9 mouse cellular contexts compared by ENCODE assay signal in the genomic region with DNA sequence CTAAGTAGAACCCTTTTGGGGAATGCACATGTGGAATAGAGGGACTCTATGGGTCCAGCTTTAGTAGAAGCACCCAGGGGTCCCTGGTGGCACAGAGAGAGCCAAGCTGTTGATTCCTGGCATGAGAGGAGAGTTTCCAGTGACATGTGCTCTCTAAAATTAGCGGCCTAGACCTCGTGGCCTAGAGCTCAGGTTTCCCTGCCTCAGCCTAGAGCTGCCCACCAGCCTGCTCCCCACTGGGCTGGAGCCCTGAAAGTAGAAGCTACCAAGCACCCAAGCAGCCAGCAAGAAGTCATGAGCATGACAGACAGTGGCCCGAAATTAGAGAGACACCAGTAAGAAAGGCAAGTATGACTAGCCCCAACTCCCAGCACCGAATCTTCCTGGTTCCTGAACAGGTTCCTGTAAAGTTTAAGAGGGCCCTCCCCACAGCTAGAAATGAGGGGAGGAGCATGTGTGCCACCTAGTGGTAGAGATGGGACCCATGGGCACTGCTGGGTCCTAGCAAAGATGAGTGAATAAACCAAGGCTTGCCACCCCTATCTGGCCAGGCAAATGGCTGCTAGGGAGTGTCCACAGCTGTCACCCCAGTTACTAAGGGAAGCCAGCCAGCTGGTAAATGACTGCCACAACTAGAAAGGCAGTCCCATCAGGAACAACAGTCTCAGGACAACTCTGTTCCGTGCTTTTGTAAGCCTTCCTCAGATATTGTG. TPM values are rescaled to one million over a fixed set of nuclear protein-coding genes. Genes with fewer than 3 reads are reported as not detected.
DNase-seq lines count a peak whose midpoint lies in the region; ATAC-seq and TF ChIP-seq lines count a peak whose summit lies in the region.
"Had no signal": no experiment of that assay in that cellular context is flagged by ENCODE, and none has a peak within 500 bp of the region (broad histone marks: within the 10 kb centered on the region; RNA-seq: fewer than 3 reads in every experiment).

No protein-coding gene starts in this region.

- H3K4me2 ChIP-seq in heart, embryonic 12.5 days = no peak overlapping the region
- H3K4me2 ChIP-seq in lung, postnatal 0 days (replicated peaks; ENCODE audit: low read depth, low read length) = no peak overlapping the region
- H3K4me2 ChIP-seq: limb, embryonic 12.5 days had no signal

- peaks cover 33% of the 10 kb centered on the region for H3K36me3 ChIP-seq in heart, embryonic 12.5 days
- no peaks in the 10 kb centered on the region for H3K36me3 ChIP-seq in lung, postnatal 0 days (ENCODE audit: insufficient read depth, low read length)

- TF ChIP-seq CTCF in cerebellum, adult 2 months (IDR thresholded peaks at IDR 0.05; ENCODE audit: borderline replicate concordance, insufficient read depth, low read depth, low read length) = peak; percentile 76
- TF ChIP-seq CTCF in lung, postnatal 0 days (IDR thresholded peaks at IDR 0.05) = peak; percentile 78

- no peak for TF ChIP-seq POLR2A in cerebellum, adult 2 months (IDR thresholded peaks at IDR 0.05; ENCODE audit: borderline replicate concordance, insufficient read depth, low read length)

- H3K9me3 ChIP-seq in heart, embryonic 12.5 days (replicated peaks) = no peaks in the 10 kb centered on the region
- no peaks in the 10 kb centered on the region for H3K9me3 ChIP-seq in lung, postnatal 0 days (ENCODE audit: low read length)
- H3K9me3 ChIP-seq: limb, embryonic 12.5 days had no signal

- 58% methylated on average over 5 of the region's 5 CpGs for WGBS in heart, embryonic 12.5 days
- 25% methylated on average over 5 of the region's 5 CpGs for WGBS in cerebellum, adult 2 months
- 67% methylated on average over 5 of the region's 5 CpGs for WGBS in lung, postnatal 0 days

- H3K27ac ChIP-seq in heart, embryonic 12.5 days (ENCODE audit: poor library complexity, severe bottlenecking) = no peak overlapping the region
- H3K27ac ChIP-seq in cerebellum, adult 2 months (ENCODE audit: insufficient read depth, low read length) = no peak overlapping the region
- H3K27ac ChIP-seq in lung, postnatal 0 days (ENCODE audit: low read length) = no peak overlapping the region
- H3K27ac ChIP-seq: limb, embryonic 12.5 days had no signal

- TF ChIP-seq EP300 in lung, postnatal 0 days (IDR thresholded peaks at IDR 0.05) = no peak

- 0 out of 2 replicates have a peak, but pooled peaks cover 3% of the 10 kb centered on the region for H3K27me3 ChIP-seq in heart, embryonic 12.5 days (replicated peaks)
- no peaks in the 10 kb centered on the region for H3K27me3 ChIP-seq in cerebellum, adult 2 months (ENCODE audit: control insufficient read depth, insufficient read depth, low read length)
- H3K27me3 ChIP-seq in lung, postnatal 0 days (replicated peaks; ENCODE audit: insufficient read depth, low read length) = no peaks in the 10 kb centered on the region

- peak; percentile 94 for DNase-seq in heart, adult 11 months
- peak; percentile 46 for DNase-seq in ES-CJ7 (ENCODE audit: low read depth, low spot score)
- DNase-seq in cerebellum, adult 2 months = peak; percentile 57 to 64
- peak; percentile 41 for DNase-seq in gastrocnemius, postnatal 10 days
- DNase-seq in kidney, adult 8-10 months = peak; percentile 47 to 62
- DNase-seq in lung, postnatal 0 days (ENCODE audit: low spot score) = peak; percentile 69
- DNase-seq in skeletal muscle tissue, adult 2 months (ENCODE audit: low read depth, low spot score) = peak; percentile 75

- ATAC-seq in heart, embryonic 12.5 days (ENCODE audit: insufficient number of reproducible peaks, low FRiP score) = no peak
- ATAC-seq in lung, postnatal 0 days = peak; percentile 85

- H3K9ac ChIP-seq in heart, embryonic 12.5 days = no peak overlapping the region
- H3K9ac ChIP-seq in lung, postnatal 0 days (replicated peaks; ENCODE audit: low read depth) = no peak overlapping the region
- H3K9ac ChIP-seq: limb, embryonic 12.5 days had no signal

- H3K4me1 ChIP-seq in heart, embryonic 12.5 days (replicated peaks) = peaks cover 4% of the 10 kb centered on the region; the same call in 1 of the 2 replicates
- H3K4me1 ChIP-seq in cerebellum, adult 2 months (ENCODE audit: control insufficient read depth, insufficient read depth, low read length) = no peaks in the 10 kb centered on the region; the same call in 1 of the 2 replicates
- no peaks in the 10 kb centered on the region for H3K4me1 ChIP-seq in lung, postnatal 0 days (ENCODE audit: insufficient read depth, low read depth, low read length)
- H3K4me1 ChIP-seq: limb, embryonic 12.5 days had no signal

- no peak overlapping the region for H3K4me3 ChIP-seq in heart, embryonic 12.5 days
- H3K4me3 ChIP-seq in cerebellum, adult 2 months (replicated peaks; ENCODE audit: insufficient read depth, low read depth, low read length) = no peak overlapping the region
- no peak overlapping the region for H3K4me3 ChIP-seq in lung, postnatal 0 days (ENCODE audit: low read depth, low read length)
- H3K4me3 ChIP-seq: limb, embryonic 12.5 days had no signal

RNA-seq across cellular contexts. Expression of gene Slc6a8, which starts 18.1 kb away (rescaled TPM):
- 8.8 and 9.8 TPM in 2 replicates for polyA plus RNA-seq in heart, embryonic 12.5 days (2016; fragmentation: Nextera tagmentation; extraction: Ambion mirVana)
- 165 and 166 TPM in 2 replicates for polyA plus RNA-seq in cerebellum, adult 2 months (2012; rRNA removed)
- total RNA-seq in gastrocnemius, postnatal 10 days (2021) = 10 to 100 TPM; 48.5 to 50.7 TPM
- 7.5 and 7.8 TPM in 2 replicates for polyA plus RNA-seq in lung, postnatal 0 days (2015; fragmentation: Nextera tagmentation; extraction: Ambion mirVana)

RNA-seq across cellular contexts. Expression of gene Bcap31, which starts 24.9 kb away (rescaled TPM):
- 154 and 176 TPM in 2 replicates for polyA plus RNA-seq in heart, embryonic 12.5 days (2016; fragmentation: Nextera tagmentation; extraction: Ambion mirVana)
- polyA plus RNA-seq in cerebellum, adult 2 months (2012; rRNA removed) = 115 and 127 TPM in 2 replicates
- 10 to 100 TPM; 75.2 to 80.4 TPM for total RNA-seq in gastrocnemius, postnatal 10 days (2021)
- 321 and 324 TPM in 2 replicates for polyA plus RNA-seq in lung, postnatal 0 days (2015; fragmentation: Nextera tagmentation; extraction: Ambion mirVana)

RNA-seq across cellular contexts. Expression of gene Abcd1, which starts 25.3 kb away (rescaled TPM):
- 12.2 and 12.6 TPM in 2 replicates for polyA plus RNA-seq in heart, embryonic 12.5 days (2016; fragmentation: Nextera tagmentation; extraction: Ambion mirVana)
- polyA plus RNA-seq in cerebellum, adult 2 months (2012; rRNA removed) = 14.7 and 15.1 TPM in 2 replicates
- 10 to 100 TPM; 21.8 to 24.7 TPM for total RNA-seq in gastrocnemius, postnatal 10 days (2021)
- 34.7 and 35.7 TPM in 2 replicates for polyA plus RNA-seq in lung, postnatal 0 days (2015; fragmentation: Nextera tagmentation; extraction: Ambion mirVana)

RNA-seq across cellular contexts. Expression of gene Pnck, which starts 31.2 kb away (rescaled TPM):
- polyA plus RNA-seq in heart, embryonic 12.5 days (2016; fragmentation: Nextera tagmentation; extraction: Ambion mirVana) = 10.7 and 11.0 TPM in 2 replicates
- polyA plus RNA-seq in cerebellum, adult 2 months (2012; rRNA removed) = 92.0 and 97.8 TPM in 2 replicates
- total RNA-seq in gastrocnemius, postnatal 10 days (2021) = 10 to 100 TPM; 13.1 to 15.1 TPM
- 3.9 and 5.5 TPM in 2 replicates for polyA plus RNA-seq in lung, postnatal 0 days (2015; fragmentation: Nextera tagmentation; extraction: Ambion mirVana)

RNA-seq across cellular contexts. Expression of gene Dusp9, which starts 51.9 kb away (rescaled TPM):
- polyA plus RNA-seq in heart, embryonic 12.5 days (2016; fragmentation: Nextera tagmentation; extraction: Ambion mirVana) = 9.8 and 10.3 TPM in 2 replicates
- 0.43 and 0.52 TPM in 2 replicates for polyA plus RNA-seq in cerebellum, adult 2 months (2012; rRNA removed)
- total RNA-seq in gastrocnemius, postnatal 10 days (2021) = under 1 TPM; 0.09 to 0.11 TPM
- 2.2 and 2.4 TPM in 2 replicates for polyA plus RNA-seq in lung, postnatal 0 days (2015; fragmentation: Nextera tagmentation; extraction: Ambion mirVana)

Comparison
In these comparisons a context has a peak if more than half of its experiments do, and no peak if none do; other contexts are left out.
1. DNase-seq: peak in every context shown above with its lines; median percentile 94 in heart, adult 11 months; 75 in skeletal muscle tissue, adult 2 months; 69 in lung, postnatal 0 days; 60 in cerebellum, adult 2 months; 54 in kidney, adult 8-10 months; 46 in ES-CJ7; 41 in gastrocnemius, postnatal 10 days.
2. RNA of gene Slc6a8, which starts 18.1 kb away (polyA plus RNA-seq): 165 to 166 TPM in cerebellum, adult 2 months; 8.8 to 9.8 TPM in heart, embryonic 12.5 days and 7.5 to 7.8 TPM in lung, postnatal 0 days; every median in the first group is over 10 times any median in the second.